In the genomic region with DNA sequence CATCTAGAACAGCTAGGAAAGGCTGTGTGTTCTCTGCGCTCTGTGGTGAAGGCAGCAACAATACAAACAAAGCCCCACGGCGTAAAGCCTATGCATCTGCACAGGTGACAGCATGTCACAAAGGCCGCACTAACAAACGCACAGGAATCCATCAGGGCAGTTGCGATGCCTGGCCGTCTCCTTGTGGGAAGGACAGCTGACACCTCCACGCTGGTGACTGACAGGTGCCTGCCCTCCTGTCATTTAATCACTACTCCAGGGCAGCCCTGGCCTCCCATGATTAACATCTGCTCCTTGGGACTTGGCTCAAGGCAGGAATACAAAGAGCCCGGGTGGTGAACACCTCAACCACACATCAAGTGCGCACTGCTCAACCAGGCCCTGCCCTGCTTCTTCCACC, we compare ENCODE assay signal across 23 mouse cellular contexts. TPM values are rescaled to one million over a fixed set of nuclear protein-coding genes. Genes with fewer than 3 reads are reported as not detected.
DNase-seq lines count a peak whose midpoint lies in the region; ATAC-seq and TF ChIP-seq lines count a peak whose summit lies in the region.
"Had no signal": no experiment of that assay in that cellular context is flagged by ENCODE, and none has a peak within 500 bp of the region (broad histone marks: within the 10 kb centered on the region; RNA-seq: fewer than 3 reads in every experiment).

No protein-coding gene starts in this region.

- H3K4me1 ChIP-seq in heart, embryonic 13.5 days = peaks cover 49% of the 10 kb centered on the region
- peaks cover 18% of the 10 kb centered on the region for H3K4me1 ChIP-seq in heart, embryonic 12.5 days (replicated peaks)
- peaks cover 8% of the 10 kb centered on the region for H3K4me1 ChIP-seq in liver, adult 2 months (ENCODE audit: control insufficient read depth, insufficient read depth, low read length)
- H3K4me1 ChIP-seq in liver, embryonic 11.5 days (replicated peaks; ENCODE audit: control insufficient read depth, insufficient read depth, low read length) = peaks cover 3% of the 10 kb centered on the region; the same call in 1 of the 2 replicates
- H3K4me1 ChIP-seq: embryonic facial prominence, embryonic 12.5 days had no signal

- DNase-seq in gastrocnemius, adult 8-10 months (ENCODE audit: low spot score in 2 of 2) = peak; percentile 8 to 20
- no peak for DNase-seq in gastrocnemius, postnatal 14 days
- DNase-seq in liver, adult 2 months (ENCODE audit: extremely low read depth, low read depth, low spot score) = no peak
- no peak for DNase-seq in liver, embryonic 11.5 days (ENCODE audit: low spot score)
- peak; percentile 26 for DNase-seq in skeletal muscle tissue, adult 2 months (ENCODE audit: low read depth, low spot score)
- DNase-seq in spleen, postnatal 14 days (ENCODE audit: low spot score in 2 of 2) = no peak
- DNase-seq: cerebellum, adult 11 months; cerebellum, adult 2 months; cerebellum, adult 9-11 months; cerebellum, postnatal 25 days; forebrain, postnatal 0 days; kidney, adult 2 months had no signal

- intact Hi-C loops in gastrocnemius, postnatal 14 days (cut with DNase I; ENCODE audit: low total_unique reads) = no loop called here

- H3K9ac ChIP-seq in heart, embryonic 13.5 days = 0 out of 2 replicates have a peak overlapping the region, but pooled peaks have one; percentile 8
- H3K9ac ChIP-seq in heart, embryonic 12.5 days = no peak overlapping the region
- no peak overlapping the region for H3K9ac ChIP-seq in liver, adult 2 months (ENCODE audit: low read depth, low read length)
- no peak overlapping the region for H3K9ac ChIP-seq in liver, embryonic 11.5 days (ENCODE audit: low read depth, low read length)
- H3K9ac ChIP-seq: embryonic facial prominence, embryonic 12.5 days; embryonic facial prominence, embryonic 15.5 days; forebrain, postnatal 0 days; hindbrain, embryonic 12.5 days had no signal

- H3K27me3 ChIP-seq in heart, embryonic 13.5 days (replicated peaks) = no peaks in the 10 kb centered on the region
- no peaks in the 10 kb centered on the region for H3K27me3 ChIP-seq in heart, embryonic 12.5 days (replicated peaks)
- H3K27me3 ChIP-seq in liver, adult 2 months (ENCODE audit: control insufficient read depth, insufficient read depth, low read length) = no peaks in the 10 kb centered on the region
- H3K27me3 ChIP-seq in liver, embryonic 11.5 days (replicated peaks; ENCODE audit: control insufficient read depth, insufficient read depth, low read length) = no peaks in the 10 kb centered on the region
- H3K27me3 ChIP-seq: embryonic facial prominence, embryonic 12.5 days; embryonic facial prominence, embryonic 15.5 days; hindbrain, embryonic 12.5 days had no signal

- ATAC-seq in heart, embryonic 13.5 days (ENCODE audit: extremely low read depth, insufficient number of reproducible peaks, low FRiP score, low TSS enrichment) = no peak
- no peak for ATAC-seq in heart, embryonic 12.5 days (ENCODE audit: insufficient number of reproducible peaks, low FRiP score)
- ATAC-seq in liver, embryonic 11.5 days (replicated peaks; ENCODE audit: low FRiP score) = no peak
- ATAC-seq: CD4-positive, CD25-positive, alpha-beta regulatory T cell, adult 4 months; forebrain, embryonic 14.5 days; forebrain, postnatal 0 days; hindbrain, embryonic 16.5 days; inflammation-experienced regulatory T-cells, adult 6 months; intestine, embryonic 16.5 days had no signal

- TF ChIP-seq POLR2A in liver, adult 2 months (IDR thresholded peaks at IDR 0.05; ENCODE audit: extremely low read depth, insufficient read depth, low read length) = no peak

- H3K36me3 ChIP-seq in heart, embryonic 13.5 days = peaks cover 95% of the 10 kb centered on the region
- H3K36me3 ChIP-seq in heart, embryonic 12.5 days = peaks cover 74% of the 10 kb centered on the region
- peaks cover 32% of the 10 kb centered on the region for H3K36me3 ChIP-seq in liver, adult 2 months (ENCODE audit: control insufficient read depth, insufficient read depth, low read length)
- H3K36me3 ChIP-seq in liver, embryonic 11.5 days (ENCODE audit: control insufficient read depth, insufficient read depth, low read length) = peaks cover 39% of the 10 kb centered on the region

- no peak overlapping the region for H3K4me3 ChIP-seq in heart, embryonic 13.5 days
- no peak overlapping the region for H3K4me3 ChIP-seq in heart, embryonic 12.5 days
- H3K4me3 ChIP-seq in liver, adult 2 months (ENCODE audit: insufficient read depth, low read depth, low read length) = no peak overlapping the region
- no peak overlapping the region for H3K4me3 ChIP-seq in liver, embryonic 11.5 days (ENCODE audit: low read depth, low read length)
- H3K4me3 ChIP-seq: embryonic facial prominence, embryonic 12.5 days; embryonic facial prominence, embryonic 15.5 days; hindbrain, embryonic 12.5 days had no signal

- H3K4me2 ChIP-seq in heart, embryonic 13.5 days = no peak overlapping the region
- no peak overlapping the region for H3K4me2 ChIP-seq in heart, embryonic 12.5 days
- no peak overlapping the region for H3K4me2 ChIP-seq in liver, embryonic 11.5 days
- H3K4me2 ChIP-seq: embryonic facial prominence, embryonic 12.5 days; embryonic facial prominence, embryonic 15.5 days; heart, embryonic 11.5 days; hindbrain, embryonic 12.5 days had no signal

- 0 out of 2 replicates have a peak, but pooled peaks cover 4% of the 10 kb centered on the region for H3K9me3 ChIP-seq in heart, embryonic 13.5 days
- peaks cover under 1% of the 10 kb centered on the region for H3K9me3 ChIP-seq in heart, embryonic 12.5 days (replicated peaks)
- H3K9me3 ChIP-seq in liver, embryonic 11.5 days (ENCODE audit: control insufficient read depth, low read length) = no peaks in the 10 kb centered on the region; the same call in 1 of the 2 replicates
- H3K9me3 ChIP-seq: embryonic facial prominence, embryonic 15.5 days had no signal

- WGBS in heart, embryonic 13.5 days = 79% methylated on average over 10 of the region's 10 CpGs
- 86% methylated on average over 10 of the region's 10 CpGs for WGBS in heart, embryonic 12.5 days
- WGBS in liver, adult 2 months = 91% methylated on average over 10 of the region's 10 CpGs
- 86% methylated on average over 10 of the region's 10 CpGs for WGBS in liver, embryonic 11.5 days

- TF ChIP-seq CTCF in liver, adult 2 months (IDR thresholded peaks at IDR 0.05; ENCODE audit: low read depth, low read length) = 0 out of 2 replicates have a peak, but pooled peaks have one; percentile 5

- H3K79me2 ChIP-seq in liver, adult 2 months (ENCODE audit: control insufficient read depth, insufficient read depth, low read length) = peaks cover 18% of the 10 kb centered on the region; the same call in 1 of the 2 replicates

- no peak overlapping the region for H3K27ac ChIP-seq in heart, embryonic 13.5 days (replicated peaks)
- no peak overlapping the region for H3K27ac ChIP-seq in heart, embryonic 12.5 days (ENCODE audit: poor library complexity, severe bottlenecking)
- no peak overlapping the region for H3K27ac ChIP-seq in liver, adult 2 months (replicated peaks; ENCODE audit: insufficient read depth, low read depth, low read length)
- H3K27ac ChIP-seq in liver, embryonic 11.5 days (ENCODE audit: low read depth, low read length) = no peak overlapping the region
- H3K27ac ChIP-seq: embryonic facial prominence, embryonic 12.5 days; embryonic facial prominence, embryonic 15.5 days; hindbrain, embryonic 12.5 days had no signal

RNA-seq across cellular contexts. Expression of a gene that starts 5.7 kb away (rescaled TPM):
- 10 to 100 TPM; 42.2 to 48.7 (median 46.7) TPM for total RNA-seq in gastrocnemius, adult 8-10 months (2022)
- 10 to 100 TPM; 36.1 to 43.7 TPM for total RNA-seq in gastrocnemius, postnatal 14 days (2021)
- polyA plus RNA-seq in heart, embryonic 13.5 days (2015; fragmentation: Nextera tagmentation; extraction: Ambion mirVana) = 152 and 174 TPM in 2 replicates
- polyA plus RNA-seq in heart, embryonic 12.5 days (2016; fragmentation: Nextera tagmentation; extraction: Ambion mirVana) = 155 and 157 TPM in 2 replicates
- 36.2 and 41.7 TPM in 2 replicates for total RNA-seq in liver, adult 2 months (2014; rRNA removed)
- 85.6 and 92.3 TPM in 2 replicates for polyA plus RNA-seq in liver, adult 2 months (2012; rRNA removed)
- 207 and 211 TPM in 2 replicates for polyA plus RNA-seq in liver, embryonic 11.5 days (2014; fragmentation: Nextera tagmentation; extraction: Ambion mirVana)

RNA-seq across cellular contexts. Expression of a gene that starts 5.7 kb away (rescaled TPM):
- 100 to 1,000 TPM; 435 to 476 (median 448) TPM for total RNA-seq in gastrocnemius, adult 8-10 months (2022)
- total RNA-seq in gastrocnemius, postnatal 14 days (2021) = 100 to 1,000 TPM; 326 to 373 TPM
- polyA plus RNA-seq in heart, embryonic 13.5 days (2015; fragmentation: Nextera tagmentation; extraction: Ambion mirVana) = 642 and 746 TPM in 2 replicates
- polyA plus RNA-seq in heart, embryonic 12.5 days (2016; fragmentation: Nextera tagmentation; extraction: Ambion mirVana) = 565 and 582 TPM in 2 replicates
- 183 and 252 TPM in 2 replicates for total RNA-seq in liver, adult 2 months (2014; rRNA removed)
- 115 and 118 TPM in 2 replicates for polyA plus RNA-seq in liver, adult 2 months (2012; rRNA removed)
- 358 and 377 TPM in 2 replicates for polyA plus RNA-seq in liver, embryonic 11.5 days (2014; fragmentation: Nextera tagmentation; extraction: Ambion mirVana)

Comparison
In these comparisons a context has a peak if more than half of its experiments do, and no peak if none do; other contexts are left out.
1. DNase-seq: peak in gastrocnemius, adult 8-10 months (2 of 2) and skeletal muscle tissue, adult 2 months (single experiment); none in gastrocnemius, postnatal 14 days (single experiment), liver, adult 2 months (single experiment), liver, embryonic 11.5 days (single experiment) and spleen, postnatal 14 days (0 of 2).